ENCODE assay signal across 27 mouse cellular contexts in genomic region chr9:61827721-61828120, GRCm38 (mm10).
"Had no signal": no experiment of that assay in that cellular context is flagged by ENCODE, and none has a peak within 500 bp of the region (broad histone marks: within the 10 kb centered on the region; RNA-seq: fewer than 3 reads in every experiment).

No protein-coding gene starts in this region.

- H3K9me3 ChIP-seq: heart, embryonic 13.5 days; heart, embryonic 15.5 days; hindbrain, embryonic 13.5 days; hindbrain, embryonic 15.5 days; intestine, embryonic 15.5 days; limb, embryonic 13.5 days; limb, embryonic 15.5 days; liver, embryonic 12.5 days had no signal

- DNase-seq: gastrocnemius, postnatal 14 days; gastrocnemius, postnatal 36 days; heart, adult 11 months; heart, adult 2 months; heart, postnatal 14 days; heart, postnatal 36 days; kidney, adult 18-20 months; kidney, adult 8-10 months; kidney, postnatal 10 days; kidney, postnatal 25 days; kidney, postnatal 4 days; left cerebral cortex, postnatal 4 days had no signal

- H3K9ac ChIP-seq: heart, embryonic 13.5 days; heart, embryonic 15.5 days; hindbrain, embryonic 13.5 days; hindbrain, embryonic 15.5 days; intestine, embryonic 15.5 days; limb, embryonic 13.5 days; limb, embryonic 15.5 days; liver, embryonic 12.5 days; liver, embryonic 14.5 days had no signal

- ATAC-seq: hindbrain, postnatal 0 days; inflammation-experienced regulatory T-cells, adult 6 months; intestine, embryonic 15.5 days; intestine, postnatal 0 days; liver, embryonic 12.5 days had no signal

- H3K36me3 ChIP-seq: heart, embryonic 13.5 days; heart, embryonic 15.5 days; hindbrain, embryonic 13.5 days; hindbrain, embryonic 15.5 days; intestine, embryonic 15.5 days; limb, embryonic 13.5 days; limb, embryonic 15.5 days; liver, embryonic 12.5 days had no signal

- H3K4me3 ChIP-seq: heart, adult 2 months; heart, embryonic 13.5 days; heart, embryonic 15.5 days; hindbrain, embryonic 13.5 days; hindbrain, embryonic 15.5 days; intestine, embryonic 15.5 days; layer of hippocampus, adult 2 months; left cerebral cortex, adult 2 months; limb, embryonic 13.5 days; limb, embryonic 15.5 days; liver, embryonic 12.5 days had no signal

- H3K4me1 ChIP-seq: heart, embryonic 13.5 days; heart, embryonic 15.5 days; hindbrain, embryonic 15.5 days; intestine, embryonic 15.5 days; liver, embryonic 12.5 days had no signal

- H3K27me3 ChIP-seq: hindbrain, embryonic 15.5 days; intestine, embryonic 15.5 days had no signal

- H3K4me2 ChIP-seq: heart, embryonic 11.5 days; heart, embryonic 13.5 days; heart, embryonic 15.5 days; hindbrain, embryonic 13.5 days; hindbrain, embryonic 15.5 days; intestine, embryonic 15.5 days; limb, embryonic 13.5 days; limb, embryonic 15.5 days; liver, embryonic 12.5 days had no signal

- H3K27ac ChIP-seq: heart, adult 2 months; heart, embryonic 13.5 days; heart, embryonic 15.5 days; hindbrain, embryonic 13.5 days; hindbrain, embryonic 15.5 days; hindbrain, postnatal 0 days; intestine, embryonic 15.5 days; layer of hippocampus, adult 2 months; left cerebral cortex, adult 2 months; limb, embryonic 13.5 days; limb, embryonic 15.5 days; liver, embryonic 12.5 days; liver, embryonic 14.5 days had no signal
